Mouse (Mus musculus) G1E (cell line): ENCODE results near the gene Sult4a1.

ENCODE experiments used
- CTCF ChIP-seq: IDR thresholded peaks from 2 replicates; pipeline ENCODE4 v1.5.1; 2012; ENCODE audit warnings: low read depth, low read length, inconsistent platforms, mixed read lengths
- GATA1 ChIP-seq: IDR thresholded peaks from 2 replicates; pipeline ENCODE4 v1.6.1; 2012; ENCODE audit warnings: borderline replicate concordance, low read length, inconsistent platforms, mixed read lengths
- POLR2AphosphoS5 ChIP-seq: IDR thresholded peaks from 2 replicates; pipeline ENCODE4 v1.6.1; 2012; ENCODE audit warnings: low read depth, low read length, inconsistent platforms; ENCODE audit not compliant: insufficient replicate concordance
- TAL1 ChIP-seq: conservative IDR thresholded peaks from 2 replicates; pipeline ENCODE4 v1.6.1; 2012; ENCODE audit warnings: low read depth, low read length, inconsistent platforms, mixed read lengths

GRCm38 (mm10) chr15:84078667-84079066 lies 26.9 kb downstream of the Sult4a1 start:
- TF ChIP-seq CTCF (no peak), POLR2AphosphoS5 (no peak), TAL1 (no peak), GATA1 (no peak)
